Mouse (Mus musculus) testis, postnatal 14 days (tissue): ENCODE results near the gene Rnf43.

ENCODE experiments used
- DNase-seq: peaks from one replicate; pipeline ENCODE4 v3.0.0; 2021; ENCODE audit warnings: low spot score

Gene Rnf43

DNA sequence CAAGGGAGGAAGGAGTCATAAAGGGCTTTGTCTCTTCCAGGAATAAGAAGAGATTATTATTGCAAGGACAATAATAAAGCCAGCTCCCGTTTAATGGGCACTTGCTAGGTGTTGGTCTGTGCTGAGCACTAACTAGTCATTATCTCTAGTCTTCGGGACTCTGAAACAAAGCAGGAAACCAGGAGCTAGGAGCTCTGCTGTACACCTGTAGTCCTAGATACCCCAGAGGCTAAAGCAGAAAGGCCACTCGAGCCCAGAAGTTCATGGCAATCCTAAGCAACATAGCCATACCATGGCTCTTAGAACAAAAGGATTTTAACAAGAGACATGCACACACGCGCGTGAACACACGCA lies 47.7 kb downstream of the Rnf43 start:
- DNase-seq: no peak

DNA sequence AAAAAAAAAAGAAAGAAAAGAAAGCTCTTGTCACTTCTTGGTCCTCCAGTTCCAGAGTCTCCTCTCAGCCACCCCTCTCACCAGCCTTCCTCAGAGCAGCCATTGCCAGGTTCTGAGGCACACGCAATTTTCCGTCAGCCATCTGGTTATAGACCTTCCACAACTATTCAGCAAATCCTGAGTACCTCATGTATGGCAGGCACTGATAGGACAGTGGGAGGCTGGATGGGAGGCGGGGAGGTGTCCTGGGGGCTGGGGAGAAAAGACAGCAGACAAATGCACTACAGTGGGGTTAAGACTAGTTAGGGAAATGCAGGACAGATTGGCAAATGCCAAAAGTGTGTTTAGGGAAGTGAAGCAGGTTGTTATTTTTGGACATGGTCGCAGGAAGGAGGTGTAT lies 49.7 kb downstream of the Rnf43 start:
- no peak for DNase-seq

DNA sequence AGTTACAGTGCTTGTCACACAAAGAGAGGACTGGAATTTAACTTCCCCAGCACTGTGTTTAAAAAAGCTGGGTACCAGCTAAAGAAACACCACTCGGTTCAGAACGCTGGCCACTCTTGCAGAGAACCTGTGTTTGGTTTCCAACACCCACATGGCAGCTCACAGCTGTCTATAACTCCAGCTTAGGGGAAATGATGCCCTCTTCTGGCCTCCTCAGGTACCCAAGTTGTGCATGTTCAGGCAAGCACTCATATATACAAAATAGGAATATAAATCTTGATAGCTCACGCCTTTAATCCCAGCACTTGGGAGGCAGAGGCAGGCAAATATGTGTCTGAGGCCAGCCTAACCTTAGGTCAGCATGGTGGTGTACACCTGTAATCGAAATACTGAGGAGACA lies 53.5 kb downstream of the Rnf43 start:
- no peak for DNase-seq

DNA sequence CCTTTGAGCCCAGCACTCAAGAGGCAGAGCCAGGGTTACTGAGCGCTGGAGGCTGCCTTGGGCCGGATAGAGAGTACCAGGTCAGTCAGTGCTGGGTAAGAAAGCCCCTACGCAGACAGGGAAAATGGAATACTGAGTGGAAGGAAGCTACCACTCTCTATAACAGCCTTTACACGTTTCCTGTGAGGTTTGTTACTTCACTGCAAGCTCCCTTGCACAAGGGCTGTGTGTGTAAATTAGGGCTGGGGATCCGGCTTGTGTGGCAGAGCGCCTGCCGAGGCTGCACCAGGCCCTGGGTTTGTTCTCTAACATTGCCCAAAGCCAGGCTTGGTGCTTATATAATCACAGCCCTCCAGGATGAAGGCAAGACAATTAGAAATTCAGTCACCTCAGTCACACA lies 57.0 kb downstream of the Rnf43 start:
- DNase-seq: no peak

DNA sequence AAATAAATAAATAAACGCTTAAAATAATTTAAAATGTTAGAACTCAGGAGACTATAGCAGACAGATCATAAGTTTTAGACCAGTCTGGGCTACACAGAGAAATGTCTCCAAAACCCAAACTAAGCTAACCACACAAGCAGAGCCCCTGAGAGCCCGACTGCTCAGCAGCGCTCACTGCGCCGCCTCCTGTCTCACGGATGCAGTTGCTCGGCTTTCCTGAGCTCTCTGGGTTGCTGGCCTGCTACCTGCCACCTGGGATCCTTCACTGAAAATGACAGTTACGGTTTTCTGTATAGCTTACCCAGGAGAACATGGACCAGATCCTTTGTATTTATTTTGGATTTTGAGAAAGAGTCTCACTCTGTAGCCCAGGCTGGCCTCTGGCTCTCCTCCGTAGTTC lies 57.8 kb downstream of the Rnf43 start:
- no peak for DNase-seq

- DNase-seq: no peak
These were observed 58.3 kb downstream of the Rnf43 start for GRCm38 (mm10) chr11:87720839-87721238.

- no peak for DNase-seq
These were observed 59.6 kb downstream of the Rnf43 start for GRCm38 (mm10) chr11:87722168-87722567.

- DNase-seq: no peak
These were observed 60.4 kb downstream of the Rnf43 start for GRCm38 (mm10) chr11:87722891-87723290.

- DNase-seq: no peak
These were observed 63.0 kb downstream of the Rnf43 start for GRCm38 (mm10) chr11:87725515-87725914.

DNA sequence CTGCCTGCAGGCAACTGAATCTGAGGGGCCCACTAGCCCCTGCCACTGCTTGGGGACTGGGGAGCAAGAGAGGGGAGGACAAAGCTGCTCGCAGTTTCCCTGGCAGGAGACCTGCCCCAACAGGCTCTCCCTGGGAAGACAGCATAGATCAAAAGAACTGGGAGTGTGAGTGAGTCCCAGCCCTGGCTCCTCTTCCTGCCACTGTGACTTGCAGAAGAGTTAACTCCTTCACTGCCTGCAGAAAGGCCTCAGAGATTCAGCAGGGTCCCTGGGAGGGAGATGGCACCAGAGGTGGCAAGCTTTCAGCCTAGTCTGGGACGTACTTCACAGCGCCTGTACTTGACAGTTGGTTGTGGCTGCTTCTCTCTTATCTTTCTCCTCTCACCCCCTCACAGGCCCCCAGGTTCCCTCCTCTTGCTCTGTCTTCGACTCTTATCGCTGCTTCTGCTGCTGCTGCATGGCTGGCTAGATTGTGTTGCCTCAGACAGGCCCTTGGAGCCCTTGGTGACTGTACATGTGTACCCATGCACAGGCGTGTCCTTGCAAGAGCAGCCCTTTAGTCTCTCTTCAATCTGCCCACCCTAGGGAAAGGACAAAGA lies 63.5 kb downstream of the Rnf43 start:
- DNase-seq: no peak

DNA sequence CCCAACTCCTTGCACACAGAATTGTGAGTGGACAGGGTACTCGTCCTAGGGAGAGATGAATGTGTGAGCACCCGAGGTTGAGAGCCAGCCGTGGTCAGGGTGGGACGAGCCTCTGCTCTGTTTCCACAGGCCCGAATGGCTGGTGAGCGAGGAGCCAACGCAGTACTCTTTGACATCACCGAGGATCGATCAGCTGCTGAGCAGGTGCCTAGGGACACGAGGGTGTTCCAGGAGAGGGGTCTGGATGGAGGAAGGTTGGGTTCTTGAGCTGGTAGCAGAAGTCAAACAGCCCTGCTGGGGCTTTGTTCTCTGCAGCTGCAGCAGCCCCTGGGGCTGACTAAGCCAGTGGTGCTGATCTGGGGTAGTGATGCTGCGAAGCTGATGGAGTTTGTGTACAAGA lies 64.5 kb downstream of the Rnf43 start:
- DNase-seq: no peak

GRCm38 (mm10) chr11:87727471-87727870 lies 64.9 kb downstream of the Rnf43 start:
- DNase-seq: no peak

DNA sequence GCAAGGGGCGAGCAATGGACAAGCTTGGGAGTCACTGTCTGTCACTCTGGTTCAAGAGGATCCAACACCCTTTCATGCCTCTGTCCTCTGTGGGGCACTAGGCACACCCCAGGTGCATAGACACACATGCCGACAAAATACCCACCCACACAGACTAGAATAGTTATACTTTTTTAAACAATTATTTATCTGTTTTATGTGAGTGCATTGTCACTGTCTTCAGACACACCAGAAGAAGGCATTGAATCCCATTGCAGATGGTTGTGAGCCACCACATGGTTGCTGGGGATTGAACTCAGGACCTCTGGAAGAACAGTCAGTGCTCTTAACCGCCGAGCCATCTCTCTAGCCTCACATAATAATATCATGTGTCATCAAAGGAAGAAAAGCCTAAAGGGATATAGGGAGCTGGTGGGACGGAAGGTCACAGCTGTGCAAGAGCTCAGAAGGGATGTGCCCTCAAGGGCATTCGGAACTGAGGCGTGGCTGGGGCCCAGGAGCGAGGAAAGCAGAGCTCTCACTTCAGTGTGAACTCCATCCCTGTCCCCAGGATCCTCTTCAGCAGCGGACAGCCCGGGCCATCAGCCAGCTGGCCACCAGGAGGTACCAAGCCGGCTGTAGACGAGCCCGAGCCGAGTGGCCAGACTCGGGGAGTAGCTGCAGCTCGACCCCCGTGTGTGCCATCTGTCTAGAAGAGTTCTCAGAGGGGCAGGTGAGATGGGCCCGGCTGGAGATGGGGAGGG lies 66.5 kb downstream of the Rnf43 start:
- no peak for DNase-seq

GRCm38 (mm10) chr11:87729593-87730185 lies 67.2 kb downstream of the Rnf43 start:
- DNase-seq: no peak

DNA sequence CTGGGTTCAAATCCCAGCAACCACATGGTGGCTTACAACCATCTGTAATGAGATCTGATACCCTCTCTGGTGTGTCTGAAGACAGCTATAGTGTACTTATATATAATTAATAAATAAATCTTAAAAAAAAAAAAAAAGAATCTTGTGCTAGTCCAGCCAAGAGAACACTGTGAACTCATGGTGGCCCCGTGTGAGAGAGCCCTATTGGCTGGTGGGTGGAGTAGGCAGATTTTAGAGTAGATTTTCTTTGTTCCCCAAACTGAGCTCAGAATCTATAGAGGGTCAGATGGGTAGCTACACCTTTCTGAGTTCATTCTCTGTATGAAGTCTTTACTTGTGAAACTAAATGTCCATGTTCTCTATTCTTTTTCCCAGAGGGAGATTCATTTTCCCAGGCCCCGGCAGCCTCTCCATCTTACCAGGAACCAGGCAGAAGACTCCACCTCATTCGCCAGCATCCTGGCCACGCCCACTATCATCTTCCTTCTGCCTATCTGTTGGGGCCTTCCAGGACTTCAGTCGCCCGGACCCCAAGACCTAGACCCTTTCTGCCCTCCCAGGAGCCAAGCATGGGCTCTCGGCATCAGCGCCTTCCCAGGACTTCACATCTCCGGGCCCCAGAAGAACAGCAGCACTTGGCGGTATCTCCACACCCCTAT lies 68.3 kb downstream of the Rnf43 start:
- DNase-seq: no peak

- no peak for DNase-seq
These were observed 71.8 kb downstream of the Rnf43 start for GRCm38 (mm10) chr11:87734346-87734745.

DNA sequence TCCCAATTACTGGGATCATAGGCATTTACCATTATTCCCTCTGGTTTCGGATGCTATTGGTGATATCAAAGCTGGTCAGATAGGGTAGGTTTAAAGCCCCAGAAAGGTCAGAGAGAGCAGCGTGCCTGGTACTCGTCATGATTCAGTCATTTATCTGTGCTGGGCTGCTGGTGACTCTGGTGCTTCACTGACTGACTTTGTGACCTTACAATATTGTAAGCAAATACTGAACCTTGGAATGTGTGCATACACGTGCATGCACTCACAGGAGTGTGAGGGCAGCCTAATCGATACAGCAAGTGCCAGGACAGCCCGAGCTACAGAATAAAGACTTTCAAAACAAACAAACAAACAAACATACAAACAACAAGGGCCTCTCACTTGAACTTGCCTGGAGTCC lies 73.2 kb downstream of the Rnf43 start:
- no peak for DNase-seq

DNA sequence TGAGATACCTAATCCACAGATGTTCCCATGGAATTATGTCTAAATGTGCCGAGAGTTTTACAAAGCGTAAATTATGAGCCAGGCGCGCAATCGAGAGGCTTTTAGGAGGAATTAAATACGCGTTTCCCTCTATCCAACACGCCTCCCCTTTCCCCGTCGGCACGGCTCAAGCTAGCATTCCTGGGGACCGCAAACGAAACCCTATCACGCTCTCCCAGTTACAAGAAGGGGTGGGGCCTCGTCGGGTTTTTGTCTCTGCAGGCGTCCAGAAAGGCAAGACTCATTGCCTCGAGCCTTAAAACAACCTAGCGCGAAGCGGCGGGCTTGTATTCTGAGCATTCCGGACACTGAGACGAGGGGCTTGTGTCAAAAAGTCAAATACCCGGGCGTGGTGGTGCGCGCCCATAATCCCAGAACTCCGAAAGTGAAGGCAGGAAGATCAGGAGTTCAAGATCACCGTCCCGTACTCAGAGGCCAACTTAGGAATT lies 74.2 kb downstream of the Rnf43 start:
- peak; percentile 71 for DNase-seq

DNA sequence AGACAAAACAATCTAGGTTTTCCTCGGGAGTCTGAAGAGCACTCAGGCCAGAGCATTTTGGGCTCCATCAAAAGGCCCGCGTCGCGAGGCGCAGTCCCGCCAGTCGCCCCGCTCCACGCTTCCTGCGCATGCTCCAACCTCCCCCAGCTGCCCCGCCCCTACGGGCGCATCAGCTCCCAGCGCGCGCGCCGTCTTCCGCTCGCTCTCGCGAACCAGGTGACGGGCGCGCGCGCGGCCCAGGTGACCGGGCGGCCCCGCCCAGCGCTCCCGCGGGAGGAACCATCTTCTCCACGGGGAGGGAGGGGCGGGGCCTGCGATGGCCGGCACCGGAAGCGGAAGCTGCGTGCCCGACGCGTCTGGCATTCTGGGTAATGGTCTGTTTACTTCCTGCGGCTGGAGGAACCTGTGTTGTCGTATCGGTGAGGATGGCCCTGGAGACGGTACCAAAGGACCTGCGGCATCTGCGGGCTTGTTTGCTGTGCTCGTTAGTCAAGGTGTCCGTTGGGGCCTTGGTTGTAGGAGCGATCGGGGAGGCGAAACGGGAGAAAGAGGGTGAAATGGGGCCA lies 74.7 kb downstream of the Rnf43 start, which contains the start of gene Supt4a:
Supt4a (plus strand) TSS at position 378 of the 566 bp plus-strand sequence.
- DNase-seq: peak; percentile 95

- no peak for DNase-seq
These were observed 81.2 kb downstream of the Rnf43 start for GRCm38 (mm10) chr11:87743691-87744090.

GRCm38 (mm10) chr11:87744964-87745363 lies 82.4 kb downstream of the Rnf43 start:
- no peak for DNase-seq
